Mouse (Mus musculus) heart, embryonic 15.5 days (tissue): ENCODE data around the gene Tenm4. TPM values are rescaled to one million over a fixed set of nuclear protein-coding genes. Genes with fewer than 3 reads are reported as not detected.

Experiments used
- ATAC-seq: fragments of 200-750 bp; cut with Nextera tagmentation; replicated peaks from 2 replicates; pipeline ENCODE4 v1.8.0; 2017; ENCODE audit warnings: low read depth, moderate TSS enrichment; ENCODE audit not compliant: insufficient number of reproducible peaks, insufficient read depth, low FRiP score
- H3K27ac ChIP-seq: fragments of 300-500 bp; sonication (generic); 2 replicates; pipeline ENCODE4 v1.5.1; 2015; ENCODE audit warnings: mild to moderate bottlenecking, inconsistent platforms
- H3K27me3 ChIP-seq: fragments of 300-500 bp; sonication (generic); 2 replicates; pipeline ENCODE4 v1.6.1; 2015; ENCODE audit warnings: inconsistent platforms
- H3K36me3 ChIP-seq: fragments of 300-500 bp; sonication (generic); 2 replicates; pipeline ENCODE4 v1.6.1; 2015; ENCODE audit warnings: mild to moderate bottlenecking, inconsistent platforms
- H3K4me1 ChIP-seq: fragments of 300-500 bp; sonication (generic); replicated peaks from 2 replicates; pipeline ENCODE4 v1.6.1; 2015; ENCODE audit warnings: inconsistent platforms
- H3K4me2 ChIP-seq: fragments of 300-500 bp; sonication (generic); 2 replicates; pipeline ENCODE4 v1.6.1; 2015; ENCODE audit warnings: inconsistent platforms, mild to moderate bottlenecking, moderate library complexity
- H3K4me3 ChIP-seq: fragments of 300-500 bp; sonication (generic); 2 replicates; pipeline ENCODE4 v1.5.1; 2015; ENCODE audit warnings: mild to moderate bottlenecking, inconsistent platforms
- H3K9ac ChIP-seq: fragments of 300-500 bp; sonication (generic); 2 replicates; pipeline ENCODE4 v1.6.1; 2015; ENCODE audit warnings: mild to moderate bottlenecking, inconsistent platforms
- H3K9me3 ChIP-seq: fragments of 300-500 bp; sonication (generic); replicated peaks from 2 replicates; pipeline ENCODE4 v1.6.1; 2016; ENCODE audit warnings: inconsistent platforms
- WGBS: fragments of 180-500 bp; shearing (Covaris S2); methylation state at CpG from one replicate; pipeline ENCODE4 v1.1.7; 2015; ENCODE audit warnings: mixed read lengths; 5-methylcytosine and 5-hydroxymethylcytosine counted together
- polyA plus RNA-seq: library from polyadenylated mRNA; unstranded; fragments of >200 nt; fragmentation: Nextera tagmentation; extraction: Ambion mirVana; gene quantifications from 2 replicates; pipeline ENCODE4 v1.2.1, GENCODE M21; 2015

Gene Tenm4
- polyA plus RNA-seq, 1 experiment from 2014 or later = 7.9 TPM

DNA sequence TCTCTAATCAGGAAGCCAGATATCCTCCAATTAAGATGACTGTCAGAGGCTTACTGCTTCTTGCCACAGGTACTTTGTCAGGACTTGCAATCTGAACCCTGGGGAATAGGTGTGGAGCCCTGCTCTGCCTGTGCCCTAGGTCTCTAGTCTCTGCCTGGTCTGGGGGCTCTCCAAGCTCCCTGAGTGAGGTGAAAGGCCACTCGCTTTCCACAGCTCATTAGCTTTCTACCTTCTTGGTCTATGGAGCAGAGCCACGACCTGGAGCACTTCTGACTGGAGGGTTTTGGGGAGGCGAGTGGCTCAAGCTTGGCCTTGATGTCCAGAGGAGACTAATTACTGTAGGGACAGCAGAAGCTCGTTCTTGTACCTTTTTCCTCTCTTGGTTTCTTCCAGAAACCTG, 617.1 kb downstream of the Tenm4 start:
- Histone ChIP-seq H3K36me3 (no peaks in the 10 kb centered on the region), H3K9ac (no peak overlapping the region), H3K27me3 (0 out of 2 replicates have a peak, but pooled peaks cover 12% of the 10 kb centered on the region), H3K9me3 (no peaks in the 10 kb centered on the region), H3K4me2 (no peak overlapping the region), H3K4me3 (no peak overlapping the region), H3K4me1 (no peaks in the 10 kb centered on the region), H3K27ac (no peak overlapping the region)
- 80% methylated on average over 4 of the region's 4 CpGs for WGBS
- ATAC-seq = no peak

DNA sequence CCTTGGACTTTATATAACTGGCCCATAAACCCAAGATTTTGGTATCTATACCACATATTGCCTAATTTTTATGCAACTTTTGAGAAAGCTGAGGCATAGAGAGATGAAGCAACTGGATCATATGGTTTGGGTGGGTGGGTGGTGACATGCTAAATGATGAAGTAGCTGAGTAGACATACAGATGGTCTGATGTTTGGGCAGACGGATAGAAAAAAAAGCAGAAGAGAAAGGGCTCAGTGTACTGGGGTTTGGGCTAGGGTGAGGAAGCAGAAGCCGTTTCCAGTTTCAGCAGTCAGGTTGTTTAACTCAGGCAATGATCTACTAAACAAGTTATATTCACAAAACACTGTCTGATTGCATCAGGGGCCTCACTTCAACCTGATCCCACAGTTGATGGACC, 619.3 kb downstream of the Tenm4 start:
- Histone ChIP-seq H3K4me3 (no peak overlapping the region), H3K27ac (no peak overlapping the region), H3K9ac (no peak overlapping the region), H3K4me1 (no peaks in the 10 kb centered on the region), H3K4me2 (no peak overlapping the region), H3K36me3 (no peaks in the 10 kb centered on the region), H3K27me3 (0 out of 2 replicates have a peak, but pooled peaks cover 12% of the 10 kb centered on the region), H3K9me3 (no peaks in the 10 kb centered on the region)
- ATAC-seq = no peak
- 81% methylated on average over 2 of the region's 2 CpGs for WGBS

DNA sequence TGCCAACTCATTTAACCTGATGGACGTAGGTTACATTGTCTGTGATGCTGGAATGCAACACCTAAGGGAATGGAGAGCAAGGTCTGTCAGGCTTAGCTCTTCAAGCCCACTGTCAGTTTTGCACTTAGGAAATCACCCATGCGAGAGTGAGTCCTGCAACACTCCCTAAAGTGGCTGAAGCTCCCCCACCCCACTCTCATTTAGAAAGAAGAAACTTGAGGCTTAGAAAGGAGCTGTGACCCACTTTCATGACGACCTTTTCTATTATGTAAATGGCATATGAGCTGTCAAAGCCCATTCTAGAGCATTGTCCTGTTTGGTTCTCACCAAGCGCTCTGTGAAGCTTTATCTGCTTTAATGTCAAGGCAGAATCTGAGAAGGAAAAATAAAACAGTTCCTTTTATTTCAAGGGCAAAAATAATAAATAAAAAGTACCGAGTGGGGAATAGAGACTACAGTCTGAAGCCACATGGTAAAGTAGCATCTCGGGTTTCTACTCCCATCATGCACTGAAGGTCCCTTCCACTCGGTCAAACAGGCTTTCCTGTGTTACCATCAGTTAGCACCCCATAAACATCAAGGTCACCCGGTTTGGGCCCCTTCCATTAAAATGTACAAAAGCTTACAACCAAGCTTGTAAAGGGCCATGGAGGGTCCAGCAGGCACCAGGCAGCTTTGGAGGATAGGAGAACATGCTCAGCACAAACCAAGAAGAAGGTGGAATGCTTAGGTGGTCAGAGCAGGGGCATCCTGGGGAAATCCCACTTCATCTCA, 621.6 kb downstream of the Tenm4 start:
- 72% methylated on average over 8 of the region's 8 CpGs for WGBS
- H3K9me3 ChIP-seq = no peaks in the 10 kb centered on the region
- H3K4me1 ChIP-seq = peaks cover 18% of the 10 kb centered on the region
- no peak overlapping the region for H3K9ac ChIP-seq
- H3K27ac ChIP-seq = no peak overlapping the region
- 0 out of 2 replicates have a peak, but pooled peaks cover 12% of the 10 kb centered on the region for H3K27me3 ChIP-seq
- H3K4me2 ChIP-seq = no peak overlapping the region
- H3K4me3 ChIP-seq = no peak overlapping the region
- H3K36me3 ChIP-seq = no peaks in the 10 kb centered on the region
- no peak for ATAC-seq

DNA sequence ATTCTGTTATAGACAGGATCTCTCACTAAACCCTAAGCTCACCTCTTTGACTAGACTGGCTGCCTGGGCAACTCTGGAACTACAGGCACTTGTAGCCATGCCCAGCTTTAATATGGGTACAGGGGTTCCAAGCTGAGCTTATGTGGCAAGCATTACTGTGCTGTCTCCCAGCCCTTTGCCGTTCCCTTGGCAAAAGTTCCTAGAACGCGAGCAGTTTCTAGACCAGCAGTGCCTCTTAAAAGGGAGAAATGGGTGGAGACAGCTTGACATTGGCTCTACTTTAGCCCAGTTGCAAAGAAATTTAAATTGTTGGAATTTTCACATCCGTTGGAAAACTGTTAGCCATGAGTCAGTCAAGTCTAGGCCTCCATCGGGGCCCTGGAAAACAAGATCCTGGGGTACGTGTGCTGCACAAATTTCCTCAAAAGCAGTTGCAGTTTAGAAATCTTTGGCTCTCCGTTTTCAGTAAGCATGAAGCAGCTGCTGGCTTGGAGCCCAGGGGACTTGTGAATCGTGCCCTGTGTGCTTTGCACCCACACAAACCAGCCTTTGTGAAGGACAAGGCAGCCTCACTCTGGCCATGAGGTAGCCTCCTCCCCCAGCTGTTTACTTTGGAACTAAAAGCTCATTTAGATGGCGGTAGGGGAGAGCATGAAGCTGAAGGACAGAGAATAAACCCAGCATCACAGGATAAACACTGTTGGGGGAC, 625.1 kb downstream of the Tenm4 start:
- Histone ChIP-seq H3K4me1 (peaks cover 20% of the 10 kb centered on the region), H3K9me3 (no peaks in the 10 kb centered on the region), H3K4me2 (no peak overlapping the region), H3K27me3 (no peaks in the 10 kb centered on the region), H3K9ac (no peak overlapping the region), H3K4me3 (no peak overlapping the region), H3K36me3 (no peaks in the 10 kb centered on the region), H3K27ac (peak overlapping the region; percentile 73)
- 35% methylated on average over 9 of the region's 9 CpGs for WGBS
- peak; percentile 85 for ATAC-seq

DNA sequence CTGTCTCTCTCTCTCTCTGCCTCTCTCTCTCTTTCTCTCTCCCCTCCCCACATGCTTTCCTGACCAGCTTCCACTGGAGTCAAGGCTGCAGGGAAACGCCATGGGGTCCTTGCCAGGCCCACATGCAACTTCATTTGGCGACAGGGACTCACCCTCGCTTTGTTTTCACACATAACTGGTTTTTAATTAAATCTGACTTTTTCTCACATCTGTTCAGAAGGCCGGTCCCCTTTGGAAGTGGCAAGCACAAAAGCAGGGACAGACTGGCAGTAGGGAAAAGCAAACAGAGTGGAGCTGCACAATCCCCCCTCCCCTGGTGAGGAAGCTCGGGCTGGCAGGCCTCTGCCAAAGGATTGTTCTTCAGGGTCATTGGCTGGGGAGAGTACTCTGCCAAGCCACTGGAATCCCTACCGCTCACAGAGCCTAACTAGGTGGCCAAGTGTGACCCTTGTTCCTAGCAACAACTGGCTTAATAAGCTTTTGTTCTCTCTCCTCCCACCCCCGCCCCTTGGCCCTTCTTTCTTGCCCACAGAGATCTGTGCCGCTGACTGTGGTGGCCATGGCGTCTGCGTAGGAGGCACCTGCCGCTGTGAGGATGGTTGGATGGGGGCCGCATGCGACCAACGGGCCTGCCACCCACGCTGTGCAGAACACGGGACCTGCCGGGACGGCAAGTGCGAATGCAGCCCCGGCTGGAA, 625.9 kb downstream of the Tenm4 start:
- no peak for ATAC-seq
- H3K4me1 ChIP-seq = peaks cover 20% of the 10 kb centered on the region
- H3K4me3 ChIP-seq = no peak overlapping the region
- H3K27me3 ChIP-seq = no peaks in the 10 kb centered on the region
- no peak overlapping the region for H3K9ac ChIP-seq
- H3K4me2 ChIP-seq = no peak overlapping the region
- WGBS = 74% methylated on average over 20 of the region's 20 CpGs
- no peaks in the 10 kb centered on the region for H3K36me3 ChIP-seq
- H3K9me3 ChIP-seq = no peaks in the 10 kb centered on the region
- H3K27ac ChIP-seq = peak overlapping the region; percentile 73

DNA sequence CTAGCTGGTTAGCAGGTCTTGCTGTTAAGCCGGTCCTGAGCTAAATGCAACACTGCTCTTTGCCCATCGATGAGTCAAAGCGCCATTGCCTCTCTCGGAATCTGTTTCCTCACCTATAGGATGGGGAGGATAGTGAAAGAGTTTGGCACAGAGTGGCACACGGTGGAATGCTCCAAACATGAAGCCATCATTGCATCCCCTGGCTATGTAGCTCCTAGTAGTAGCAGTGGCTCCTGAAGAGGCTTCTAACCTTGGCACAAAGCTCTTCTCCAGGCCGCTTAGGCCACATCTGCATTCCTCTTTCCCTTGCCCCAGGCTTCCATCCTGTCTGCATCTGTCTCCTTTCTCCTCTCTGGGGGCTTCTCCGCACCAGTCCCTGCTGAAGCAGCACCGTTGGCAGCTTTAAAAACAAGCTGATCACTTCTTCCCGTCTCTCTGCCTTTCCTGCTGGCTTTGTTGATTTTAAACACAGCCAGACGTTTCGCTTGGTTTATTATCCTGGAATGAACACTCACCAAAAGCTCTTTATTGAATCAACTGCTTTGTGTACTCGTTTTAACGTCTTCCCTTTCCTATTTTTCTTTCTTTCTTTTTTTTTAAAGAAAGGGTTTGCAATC, 626.8 kb downstream of the Tenm4 start:
- H3K9ac ChIP-seq = no peak overlapping the region
- H3K27me3 ChIP-seq = no peaks in the 10 kb centered on the region
- WGBS = 61% methylated on average over 13 of the region's 13 CpGs
- no peaks in the 10 kb centered on the region for H3K9me3 ChIP-seq
- no peak for ATAC-seq
- no peak overlapping the region for H3K4me2 ChIP-seq
- peak overlapping the region; percentile 38 for H3K27ac ChIP-seq
- no peaks in the 10 kb centered on the region for H3K36me3 ChIP-seq
- H3K4me3 ChIP-seq = no peak overlapping the region
- peaks cover 20% of the 10 kb centered on the region for H3K4me1 ChIP-seq

DNA sequence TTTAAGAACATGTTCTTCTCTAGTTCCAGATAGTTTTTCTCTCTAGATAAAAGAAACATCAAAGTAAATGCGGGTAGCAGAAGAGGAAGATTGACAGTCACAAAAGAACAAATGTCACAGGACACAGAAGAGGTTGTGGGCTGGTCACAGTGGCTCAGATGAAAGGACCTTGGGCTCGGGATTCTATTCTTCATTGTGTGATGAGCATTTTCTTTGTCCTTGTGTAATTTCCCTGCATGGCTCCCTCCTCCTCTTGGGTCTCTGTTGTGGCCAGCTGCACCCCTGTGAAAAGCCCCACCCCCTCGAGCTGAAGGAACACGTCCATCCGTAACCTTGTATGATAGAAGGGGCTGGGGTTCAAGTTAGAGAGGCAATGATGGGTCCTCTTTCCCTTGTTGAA, 628.8 kb downstream of the Tenm4 start:
- no peak overlapping the region for H3K9ac ChIP-seq
- H3K27ac ChIP-seq = no peak overlapping the region
- peaks cover 20% of the 10 kb centered on the region for H3K4me1 ChIP-seq
- WGBS = 69% methylated on average over 5 of the region's 5 CpGs
- no peaks in the 10 kb centered on the region for H3K27me3 ChIP-seq
- H3K9me3 ChIP-seq = no peaks in the 10 kb centered on the region
- no peak overlapping the region for H3K4me2 ChIP-seq
- no peak overlapping the region for H3K4me3 ChIP-seq
- H3K36me3 ChIP-seq = no peaks in the 10 kb centered on the region
- ATAC-seq = no peak

DNA sequence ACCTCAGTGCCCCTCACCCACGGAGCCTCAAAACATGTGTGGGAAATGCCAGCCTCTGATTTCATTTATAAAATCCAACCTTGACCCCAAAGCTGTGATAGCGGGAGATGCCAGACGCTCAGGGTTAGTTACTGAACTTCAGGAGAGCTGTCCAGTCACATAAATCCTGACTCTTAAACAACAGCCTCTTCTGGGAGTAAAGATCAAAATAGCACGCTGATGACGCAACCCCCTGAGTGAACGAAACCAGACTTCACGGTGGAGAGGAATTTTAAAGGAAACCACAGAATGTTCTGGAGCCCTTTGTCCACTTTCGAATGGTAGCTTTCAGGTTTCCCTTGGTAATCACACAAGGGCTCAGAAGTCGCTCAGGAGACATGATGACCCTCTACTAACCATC, 630.3 kb downstream of the Tenm4 start:
- Histone ChIP-seq H3K9ac (no peak overlapping the region), H3K9me3 (no peaks in the 10 kb centered on the region), H3K4me2 (no peak overlapping the region), H3K27me3 (no peaks in the 10 kb centered on the region), H3K4me3 (no peak overlapping the region), H3K27ac (no peak overlapping the region), H3K36me3 (no peaks in the 10 kb centered on the region), H3K4me1 (peaks cover 14% of the 10 kb centered on the region)
- no peak for ATAC-seq
- WGBS = 40% methylated on average over 9 of the region's 9 CpGs

DNA sequence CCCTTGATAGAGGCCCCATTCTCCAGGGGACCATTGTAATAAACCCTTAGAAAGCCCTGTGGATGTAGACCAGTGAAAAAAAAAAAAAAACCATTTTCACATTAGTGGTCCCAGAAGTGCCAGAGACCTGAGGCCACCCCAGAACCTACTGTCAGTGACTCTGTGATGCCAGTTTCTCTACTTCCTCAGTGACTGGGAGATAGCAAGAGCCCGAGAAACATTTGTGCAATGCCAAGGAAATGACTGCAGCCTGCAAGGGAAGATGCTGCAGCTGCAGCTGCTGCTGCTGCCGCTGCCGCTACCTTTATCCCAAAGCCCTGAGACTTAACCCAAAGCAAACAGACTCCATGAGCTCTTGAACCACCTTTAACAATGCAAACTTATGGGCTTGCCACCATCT, 631.2 kb downstream of the Tenm4 start:
- H3K9ac ChIP-seq = no peak overlapping the region
- H3K4me2 ChIP-seq = no peak overlapping the region
- H3K36me3 ChIP-seq = no peaks in the 10 kb centered on the region
- H3K4me3 ChIP-seq = no peak overlapping the region
- ATAC-seq = no peak
- no peaks in the 10 kb centered on the region for H3K27me3 ChIP-seq
- H3K27ac ChIP-seq = no peak overlapping the region
- 77% methylated on average over 3 of the region's 3 CpGs for WGBS
- peaks cover 6% of the 10 kb centered on the region for H3K4me1 ChIP-seq
- H3K9me3 ChIP-seq = no peaks in the 10 kb centered on the region

DNA sequence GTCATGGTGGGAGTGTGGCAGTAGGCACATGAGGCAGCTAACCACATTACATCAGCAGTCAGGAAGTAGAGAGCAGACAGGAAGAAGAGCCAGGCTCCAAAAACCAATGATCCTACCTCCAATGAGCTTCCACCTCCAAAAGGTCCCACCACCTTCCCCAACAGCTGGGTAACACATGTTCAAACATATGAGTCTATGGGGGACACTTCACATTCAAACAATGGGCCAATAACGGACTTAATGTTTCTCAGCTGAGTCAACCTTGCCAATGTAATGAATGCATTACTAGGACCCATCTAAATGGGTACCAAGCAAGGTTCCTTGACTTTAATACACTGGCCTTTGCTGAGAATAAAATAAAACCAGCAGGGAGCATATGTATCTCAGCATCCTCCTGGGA, 635.5 kb downstream of the Tenm4 start:
- no peak overlapping the region for H3K4me3 ChIP-seq
- no peaks in the 10 kb centered on the region for H3K4me1 ChIP-seq
- no peaks in the 10 kb centered on the region for H3K9me3 ChIP-seq
- no peaks in the 10 kb centered on the region for H3K27me3 ChIP-seq
- 79% methylated on average over 1 of the region's 1 CpGs for WGBS
- no peak overlapping the region for H3K9ac ChIP-seq
- no peak for ATAC-seq
- H3K36me3 ChIP-seq = no peaks in the 10 kb centered on the region
- no peak overlapping the region for H3K4me2 ChIP-seq
- H3K27ac ChIP-seq = no peak overlapping the region
